Mouse (Mus musculus): Measurements from ENCODE around the gene Ngef.
A peak's percentile ranks its signal among the peaks of the same experiment; 100 is the strongest.

DNA sequence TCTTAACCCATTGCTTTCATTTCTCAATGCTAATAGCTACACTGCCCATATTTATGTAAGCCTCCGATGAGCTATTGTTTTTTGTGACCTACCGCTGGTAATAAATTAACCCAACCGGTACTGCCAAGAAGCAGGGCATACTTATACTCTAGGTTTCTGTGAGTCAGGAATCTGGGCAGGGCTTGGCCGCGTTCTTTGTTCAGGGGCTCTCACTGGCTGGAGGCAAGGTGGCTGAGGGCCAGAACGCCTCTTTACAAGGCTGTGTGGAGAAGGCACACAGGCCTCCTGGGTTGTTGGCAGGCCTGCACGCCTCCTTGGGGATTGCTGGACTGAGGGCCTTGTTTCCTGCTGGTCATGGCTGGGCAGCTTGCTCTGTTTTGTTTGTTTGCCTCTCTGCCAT, 1.1 kb upstream of the Ngef start:
- TF ChIP-seq CTCF (IDR thresholded peaks at IDR 0.05) (0 out of 2 replicates have a peak, but pooled peaks have one; percentile 2), EP300 (IDR thresholded peaks at IDR 0.05) (peak; percentile 48; the same call in 1 of the 2 replicates)
